Mouse (Mus musculus) neural tube, embryonic 13.5 days (tissue): ENCODE results near the gene Gpx5. TPM values are rescaled to one million over a fixed set of nuclear protein-coding genes. Genes with fewer than 3 reads are reported as not detected.

Source experiments
- ATAC-seq: fragments of 200-750 bp; cut with Nextera tagmentation; 2 replicates; pipeline ENCODE4 v1.8.0; 2017; ENCODE audit warnings: low read depth, mild to moderate bottlenecking, moderate TSS enrichment, moderate library complexity
- H3K27ac ChIP-seq: fragments of 300-500 bp; sonication (generic); replicated peaks from 2 replicates; pipeline ENCODE4 v1.5.1; 2015; ENCODE audit warnings: moderate library complexity, mild to moderate bottlenecking, inconsistent platforms
- H3K27me3 ChIP-seq: fragments of 300-500 bp; sonication (generic); 2 replicates; pipeline ENCODE4 v1.6.1; 2015; ENCODE audit warnings: mild to moderate bottlenecking, inconsistent platforms
- H3K36me3 ChIP-seq: fragments of 300-500 bp; sonication (generic); 2 replicates; pipeline ENCODE4 v1.6.1; 2015; ENCODE audit warnings: mild to moderate bottlenecking, inconsistent platforms
- H3K4me1 ChIP-seq: fragments of 300-500 bp; sonication (generic); replicated peaks from 2 replicates; pipeline ENCODE4 v1.6.1; 2015; ENCODE audit warnings: inconsistent platforms
- H3K4me2 ChIP-seq: fragments of 300-500 bp; sonication (generic); 2 replicates; pipeline ENCODE4 v1.6.1; 2015; ENCODE audit warnings: inconsistent platforms, mild to moderate bottlenecking, moderate library complexity
- H3K4me3 ChIP-seq: fragments of 300-500 bp; sonication (generic); 2 replicates; pipeline ENCODE4 v1.5.1; 2015; ENCODE audit warnings: mild to moderate bottlenecking, inconsistent platforms
- H3K9ac ChIP-seq: fragments of 300-500 bp; sonication (generic); 2 replicates; pipeline ENCODE4 v1.6.1; 2015; ENCODE audit warnings: moderate library complexity, mild to moderate bottlenecking, inconsistent platforms
- H3K9me3 ChIP-seq: fragments of 300-500 bp; sonication (generic); 2 replicates; pipeline ENCODE4 v1.6.1; 2016; ENCODE audit warnings: inconsistent platforms
- WGBS: fragments of 180-500 bp; shearing (Covaris S2); methylation state at CpG from one replicate; pipeline ENCODE4 v1.1.7; 2015; 5-methylcytosine and 5-hydroxymethylcytosine counted together
- polyA plus RNA-seq: library from polyadenylated mRNA; unstranded; fragments of >200 nt; fragmentation: Nextera tagmentation; extraction: Ambion mirVana; gene quantifications from 2 replicates; pipeline ENCODE4 v1.2.1, GENCODE M21; 2015

The Gpx5 gene
- polyA plus RNA-seq, 1 experiment from 2014 or later: not detected

DNA sequence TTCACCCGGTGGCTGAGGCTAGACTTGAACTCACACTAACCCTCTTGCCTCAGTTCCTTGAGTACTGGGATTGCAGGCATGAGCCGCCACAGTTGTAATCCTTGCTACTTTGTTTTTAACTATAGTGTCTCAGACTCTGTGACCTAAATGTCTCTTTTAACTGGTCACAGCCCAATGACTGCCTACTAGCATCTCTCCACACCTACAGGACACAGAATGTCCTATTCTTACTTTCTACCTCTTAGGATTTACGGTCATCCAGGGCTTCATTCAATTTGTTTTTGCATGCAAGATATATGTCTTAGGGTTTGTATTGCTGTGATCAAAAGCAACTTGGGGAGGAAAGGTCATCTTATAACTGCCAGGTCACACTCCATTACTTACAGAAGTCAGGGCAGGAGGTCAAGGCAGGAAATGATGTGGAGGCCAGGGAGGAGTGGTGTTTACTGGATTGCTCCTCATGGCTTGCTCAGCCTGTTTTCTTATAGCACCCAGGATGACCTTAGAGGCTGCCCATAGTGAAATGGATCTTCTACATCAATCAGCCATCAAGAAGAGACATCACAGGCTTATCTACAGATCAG is 12.0 kb upstream of the Gpx5 start:
- Histone ChIP-seq H3K9ac (no peak overlapping the region), H3K4me2 (no peak overlapping the region), H3K27ac (no peak overlapping the region), H3K27me3 (no peaks in the 10 kb centered on the region), H3K4me3 (no peak overlapping the region), H3K9me3 (no peaks in the 10 kb centered on the region), H3K36me3 (no peaks in the 10 kb centered on the region), H3K4me1 (no peaks in the 10 kb centered on the region)
- ATAC-seq: no peak
- 77% methylated on average over 3 of the region's 3 CpGs for whole genome bisulfite sequencing

DNA sequence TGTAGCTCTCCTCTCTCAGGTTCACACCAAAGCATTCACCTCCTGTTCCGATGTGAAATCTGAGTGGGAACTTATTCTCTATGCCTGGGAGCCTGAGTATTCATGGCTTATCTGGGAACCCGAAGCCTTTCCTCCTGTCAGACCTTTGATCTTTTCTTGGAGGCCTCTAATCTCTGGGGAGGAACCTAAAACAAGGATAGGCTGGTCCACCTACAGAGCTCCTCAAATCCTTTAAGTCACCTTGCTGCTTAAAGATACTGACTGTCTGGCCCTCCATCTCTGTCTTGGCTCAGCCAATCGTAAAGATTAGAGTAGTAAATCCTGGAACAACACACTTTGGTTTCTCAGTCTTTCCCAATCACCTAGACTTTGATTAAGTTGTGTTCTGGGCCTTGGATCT is 6.0 kb upstream of the Gpx5 start:
- Histone ChIP-seq H3K4me2 (no peak overlapping the region), H3K36me3 (no peaks in the 10 kb centered on the region), H3K27ac (no peak overlapping the region), H3K4me1 (no peaks in the 10 kb centered on the region), H3K27me3 (no peaks in the 10 kb centered on the region), H3K4me3 (no peak overlapping the region), H3K9ac (no peak overlapping the region), H3K9me3 (no peaks in the 10 kb centered on the region)
- ATAC-seq: no peak
- WGBS: 61% methylated on average over 3 of the region's 3 CpGs

DNA sequence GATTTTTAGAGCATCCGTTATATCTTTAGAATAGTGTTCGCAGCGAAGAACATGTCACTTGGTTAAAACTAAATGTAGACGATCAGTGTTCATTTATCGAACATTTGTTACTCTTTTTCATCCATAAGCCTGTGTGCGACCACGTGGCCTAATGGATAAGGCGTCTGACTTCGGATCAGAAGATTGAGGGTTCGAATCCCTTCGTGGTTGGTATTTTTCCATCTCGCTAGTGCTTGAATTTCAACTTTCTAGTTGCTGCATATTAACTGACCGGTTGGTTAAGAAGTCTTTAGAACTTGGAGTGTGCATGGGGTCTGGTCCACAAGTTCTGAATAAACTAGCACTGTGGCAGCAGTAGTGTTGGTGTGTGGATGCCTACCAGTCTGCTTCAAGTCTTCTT is 13.0 kb downstream of the Gpx5 start:
- ATAC-seq: peak; percentile 21; the same call in 1 of the 2 replicates
- Histone ChIP-seq H3K4me3 (peak overlapping the region; percentile 50), H3K27me3 (0 out of 2 replicates have a peak, but pooled peaks cover 12% of the 10 kb centered on the region), H3K4me2 (peak overlapping the region; percentile 65), H3K9ac (peak overlapping the region; percentile 57), H3K27ac (no peak overlapping the region), H3K36me3 (no peaks in the 10 kb centered on the region), H3K4me1 (peaks cover 16% of the 10 kb centered on the region), H3K9me3 (no peaks in the 10 kb centered on the region)
- under 1% methylated on average over 13 of the region's 13 CpGs for WGBS

DNA sequence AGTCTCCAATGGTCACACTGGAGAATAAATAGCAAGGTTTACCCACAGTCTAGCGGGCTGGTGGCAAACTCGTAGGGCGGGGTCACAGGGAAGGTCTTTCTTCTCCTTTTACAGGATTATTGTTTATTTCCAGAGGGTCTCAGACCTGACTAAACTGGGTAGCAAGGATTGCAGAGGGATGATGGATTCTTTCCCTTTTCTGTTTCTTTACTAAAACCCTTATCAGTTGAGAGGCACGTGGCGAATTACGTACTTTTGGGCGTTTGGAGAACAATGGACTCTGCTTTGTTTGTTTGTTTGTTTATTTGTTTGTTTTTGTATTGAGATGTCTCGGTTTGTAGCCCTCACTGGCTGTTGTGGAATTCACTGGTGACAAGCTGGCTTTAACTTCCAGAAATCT is 13.5 kb downstream of the Gpx5 start:
- peaks cover 17% of the 10 kb centered on the region for H3K4me1 ChIP-seq
- peak overlapping the region; percentile 50 for H3K4me3 ChIP-seq
- peak overlapping the region; percentile 65 for H3K4me2 ChIP-seq
- no peaks in the 10 kb centered on the region for H3K36me3 ChIP-seq
- 0 out of 2 replicates have a peak, but pooled peaks cover 12% of the 10 kb centered on the region for H3K27me3 ChIP-seq
- WGBS: 8% methylated on average over 8 of the region's 8 CpGs
- no peak overlapping the region for H3K27ac ChIP-seq
- H3K9me3 ChIP-seq: no peaks in the 10 kb centered on the region
- peak; percentile 9; the same call in 1 of the 2 replicates for ATAC-seq
- peak overlapping the region; percentile 57 for H3K9ac ChIP-seq

DNA sequence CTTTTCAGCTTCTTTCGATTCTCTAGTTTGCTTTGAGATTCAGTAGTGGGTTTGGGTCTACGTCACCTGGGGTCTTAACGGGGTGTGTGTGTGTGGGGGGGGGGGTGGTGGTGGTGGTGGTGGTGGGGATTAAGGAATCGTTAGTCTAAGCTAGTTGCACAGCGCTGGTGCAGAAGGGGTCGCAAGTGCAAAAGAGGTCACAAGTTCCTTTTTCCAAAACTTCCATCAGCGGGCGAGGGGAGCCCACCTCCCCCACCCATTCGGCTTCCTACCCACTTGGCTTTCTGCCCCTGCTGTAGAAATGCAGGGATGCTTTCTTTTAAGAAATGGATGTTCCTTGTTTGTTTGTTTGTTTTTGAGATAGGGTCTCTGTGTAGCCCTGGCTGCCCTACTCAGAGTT is 16.0 kb downstream of the Gpx5 start:
- Histone ChIP-seq H3K9ac (peak overlapping the region; percentile 71), H3K4me3 (peak overlapping the region; percentile 59), H3K27ac (no peak overlapping the region), H3K27me3 (peaks cover 15% of the 10 kb centered on the region; the same call in 1 of the 2 replicates), H3K9me3 (no peaks in the 10 kb centered on the region), H3K4me2 (peak overlapping the region; percentile 70), H3K4me1 (peaks cover 17% of the 10 kb centered on the region), H3K36me3 (no peaks in the 10 kb centered on the region)
- under 1% methylated on average over 9 of the region's 9 CpGs for WGBS
- peak; percentile 1; the same call in 1 of the 2 replicates for ATAC-seq

DNA sequence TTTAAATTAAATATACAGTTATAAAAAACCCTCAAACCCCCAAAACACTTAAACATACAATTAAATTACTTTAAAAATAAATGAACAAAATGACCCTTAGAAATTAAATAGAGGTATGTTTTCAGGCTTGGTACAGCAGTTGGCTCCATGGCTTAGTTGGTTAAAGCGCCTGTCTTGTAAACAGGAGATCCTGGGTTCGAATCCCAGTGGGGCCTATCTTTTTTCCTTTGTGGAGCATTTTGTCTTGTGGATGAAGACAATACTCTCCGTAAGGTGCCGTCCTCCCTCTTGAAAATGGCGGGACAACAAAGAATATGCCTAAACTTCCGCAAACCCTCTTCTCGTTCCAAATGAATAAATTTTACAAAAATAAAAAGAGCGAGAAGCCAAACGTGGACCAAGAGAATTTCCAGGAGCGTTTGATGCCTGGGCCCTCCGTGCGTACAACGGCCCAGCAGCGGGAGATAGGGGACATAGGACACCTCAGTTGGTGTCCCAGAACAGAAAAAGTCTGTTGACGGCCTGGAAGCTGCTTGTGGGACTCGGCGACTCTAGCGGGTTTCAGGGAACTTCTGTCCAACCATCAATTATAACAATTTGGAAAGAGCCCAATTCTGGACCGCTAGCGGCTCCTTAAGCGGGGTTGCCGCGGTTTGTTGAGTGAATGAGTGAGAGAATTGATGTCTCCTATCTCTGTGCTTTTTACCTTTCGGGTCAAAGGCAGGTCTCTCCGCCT is 16.5 kb downstream of the Gpx5 start:
- Histone ChIP-seq H3K27ac (no peak overlapping the region), H3K4me3 (peak overlapping the region; percentile 59), H3K9ac (peak overlapping the region; percentile 71), H3K9me3 (no peaks in the 10 kb centered on the region), H3K4me2 (peak overlapping the region; percentile 70), H3K36me3 (no peaks in the 10 kb centered on the region), H3K4me1 (peaks cover 17% of the 10 kb centered on the region), H3K27me3 (peaks cover 15% of the 10 kb centered on the region; the same call in 1 of the 2 replicates)
- peak; percentile 84 for ATAC-seq
- WGBS: under 1% methylated on average over 25 of the region's 25 CpGs

DNA sequence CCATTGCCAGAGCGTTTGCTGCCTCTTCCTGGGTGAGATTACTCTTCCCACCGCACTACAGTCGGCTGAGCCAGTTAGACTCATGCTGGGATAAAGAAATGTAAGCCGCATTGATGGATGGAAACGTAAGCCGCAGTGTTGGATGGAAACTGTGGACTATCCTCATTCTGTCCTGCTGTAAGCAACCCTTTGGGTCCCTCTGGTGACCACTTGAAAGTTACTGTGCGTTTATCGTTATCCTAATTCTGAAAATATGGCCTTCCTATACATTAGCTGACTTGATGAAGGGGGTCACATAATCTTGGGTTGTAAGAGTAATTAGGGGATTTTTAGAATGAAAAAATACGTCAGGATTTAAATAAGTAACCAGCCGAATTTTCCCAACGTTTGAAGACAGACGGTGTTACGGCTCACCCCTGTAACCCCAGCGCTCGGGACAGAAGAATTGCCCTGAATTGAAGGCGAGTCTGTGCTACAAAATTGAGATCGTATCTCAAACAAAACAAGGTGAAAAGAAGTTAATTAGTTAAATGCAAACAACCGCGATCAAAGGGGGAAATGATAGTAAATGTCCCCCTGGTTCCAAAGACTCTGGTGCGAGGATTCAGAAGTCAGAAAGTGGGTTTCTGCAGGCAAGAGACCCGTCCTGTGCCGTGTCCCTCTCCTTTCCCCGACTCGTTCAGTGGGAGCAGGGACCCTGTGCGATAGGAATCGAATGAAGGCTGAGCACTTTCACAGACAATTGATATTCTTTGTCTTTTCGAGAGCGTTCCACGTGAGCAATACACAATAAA is 17.3 kb downstream of the Gpx5 start:
- WGBS: under 1% methylated on average over 29 of the region's 29 CpGs
- H3K27ac ChIP-seq: peak overlapping the region; percentile 14; the same call in 1 of the 2 replicates

DNA sequence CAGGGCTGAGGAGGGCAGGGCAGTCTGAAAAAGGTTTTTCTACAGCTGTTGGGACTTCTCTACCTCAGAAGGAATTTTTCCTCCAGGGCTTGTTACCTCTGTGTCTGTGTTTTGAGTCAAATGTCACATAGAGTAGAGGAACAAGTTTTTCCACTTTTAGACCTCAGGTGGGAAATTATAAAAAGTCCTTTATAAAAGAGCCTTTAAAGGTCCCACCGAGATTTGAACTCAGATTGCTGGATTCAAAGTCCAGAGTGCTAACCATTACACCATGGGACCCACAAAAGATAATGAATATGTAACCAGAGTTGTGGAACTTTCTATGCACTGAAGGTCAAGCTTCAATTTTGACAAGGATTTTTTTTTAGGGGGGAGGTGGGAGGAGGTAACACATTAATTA is 24.3 kb downstream of the Gpx5 start:
- Histone ChIP-seq H3K4me3 (no peak overlapping the region), H3K4me1 (peaks cover 6% of the 10 kb centered on the region), H3K27ac (no peak overlapping the region), H3K27me3 (peaks cover 9% of the 10 kb centered on the region), H3K36me3 (no peaks in the 10 kb centered on the region), H3K9ac (no peak overlapping the region), H3K9me3 (no peaks in the 10 kb centered on the region), H3K4me2 (peak overlapping the region; percentile 36; the same call in 1 of the 2 replicates)
- 2% methylated on average over 1 of the region's 1 CpGs for WGBS
- ATAC-seq: no peak

More for the DNA sequence above, 17.3 kb downstream of the Gpx5 start:
- Histone ChIP-seq H3K4me2 (peak overlapping the region; percentile 70), H3K9ac (peak overlapping the region; percentile 65), H3K4me1 (peaks cover 17% of the 10 kb centered on the region), H3K27me3 (peaks cover 15% of the 10 kb centered on the region; the same call in 1 of the 2 replicates), H3K4me3 (peak overlapping the region; percentile 59), H3K36me3 (no peaks in the 10 kb centered on the region), H3K9me3 (no peaks in the 10 kb centered on the region)
- peak; percentile 87 for ATAC-seq

DNA sequence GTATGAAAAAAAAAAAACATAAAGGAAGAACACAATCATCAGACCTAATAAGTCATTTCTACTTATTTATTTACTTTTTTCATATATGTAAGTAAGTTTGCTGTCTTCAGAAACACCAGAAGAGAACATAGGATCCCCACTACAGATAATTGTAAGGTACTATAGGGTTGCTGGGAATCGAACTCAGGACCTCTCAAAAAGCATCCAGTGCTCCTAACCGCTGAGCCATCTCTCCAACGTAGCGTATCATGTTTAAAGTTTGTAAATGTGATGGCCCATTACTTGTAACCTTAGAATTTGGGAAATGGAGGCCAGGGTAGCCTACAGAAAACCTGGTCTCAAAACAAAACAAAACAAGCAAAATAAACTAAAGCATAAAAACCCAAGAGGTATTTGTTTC is 25.0 kb downstream of the Gpx5 start:
- peak overlapping the region; percentile 36 for H3K4me2 ChIP-seq
- H3K27me3 ChIP-seq: peaks cover 16% of the 10 kb centered on the region
- 0 out of 2 replicates have a peak overlapping the region, but pooled peaks have one; percentile 9 for H3K4me3 ChIP-seq
- WGBS: 11% methylated on average over 4 of the region's 4 CpGs
- H3K4me1 ChIP-seq: peaks cover 6% of the 10 kb centered on the region
- H3K27ac ChIP-seq: no peak overlapping the region
- no peaks in the 10 kb centered on the region for H3K36me3 ChIP-seq
- no peaks in the 10 kb centered on the region for H3K9me3 ChIP-seq
- no peak overlapping the region for H3K9ac ChIP-seq
- ATAC-seq: no peak

DNA sequence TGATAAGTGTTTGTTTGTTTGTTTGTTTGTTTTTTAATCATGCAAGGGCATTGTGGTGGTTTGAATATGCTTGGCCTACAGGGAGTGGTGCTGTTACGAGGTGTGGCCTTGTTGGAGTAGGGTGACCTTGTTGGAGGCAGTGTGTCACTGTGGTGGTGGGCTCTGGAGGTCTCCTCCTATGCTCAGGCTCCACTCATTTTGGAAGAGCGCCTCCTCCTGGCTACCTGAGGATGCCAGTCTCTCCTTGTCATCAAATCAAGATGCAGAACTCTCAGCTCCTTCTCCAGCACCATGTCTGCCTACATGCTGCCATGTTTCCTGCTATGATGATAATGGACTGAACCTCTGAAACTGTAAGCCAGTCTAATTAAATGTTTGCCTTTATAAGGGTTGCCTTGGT is 26.8 kb downstream of the Gpx5 start:
- H3K36me3 ChIP-seq: no peaks in the 10 kb centered on the region
- 58% methylated on average over 2 of the region's 2 CpGs for WGBS
- peaks cover 27% of the 10 kb centered on the region for H3K27me3 ChIP-seq
- peaks cover 6% of the 10 kb centered on the region for H3K4me1 ChIP-seq
- H3K4me2 ChIP-seq: no peak overlapping the region
- H3K4me3 ChIP-seq: no peak overlapping the region
- H3K9me3 ChIP-seq: no peaks in the 10 kb centered on the region
- no peak overlapping the region for H3K27ac ChIP-seq
- ATAC-seq: no peak
- no peak overlapping the region for H3K9ac ChIP-seq

DNA sequence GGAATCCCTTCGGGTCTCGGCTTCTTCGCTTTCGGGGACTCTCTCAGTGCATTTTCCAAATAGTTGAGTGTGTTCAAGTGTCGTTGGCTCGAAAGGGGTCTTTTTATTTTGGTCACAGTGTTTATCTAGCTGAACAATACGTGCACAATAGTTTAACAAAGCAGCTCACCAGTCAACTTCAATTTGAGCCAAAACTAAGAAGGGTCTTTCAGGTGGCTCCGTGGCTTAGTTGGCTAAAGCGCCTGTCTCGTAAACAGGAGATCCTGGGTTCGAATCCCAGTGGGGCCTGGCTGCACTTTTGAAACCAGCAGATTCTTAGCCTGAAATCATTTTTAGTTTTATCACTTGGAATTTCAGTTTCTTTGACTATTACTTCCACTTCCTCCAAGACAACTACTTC is 28.2 kb downstream of the Gpx5 start:
- H3K36me3 ChIP-seq: no peaks in the 10 kb centered on the region
- H3K4me1 ChIP-seq: peaks cover 13% of the 10 kb centered on the region
- peaks cover 27% of the 10 kb centered on the region for H3K27me3 ChIP-seq
- no peaks in the 10 kb centered on the region for H3K9me3 ChIP-seq
- H3K4me3 ChIP-seq: peak overlapping the region; percentile 36
- H3K27ac ChIP-seq: no peak overlapping the region
- ATAC-seq: no peak
- peak overlapping the region; percentile 48 for H3K4me2 ChIP-seq
- under 1% methylated on average over 11 of the region's 11 CpGs for WGBS
- H3K9ac ChIP-seq: no peak overlapping the region

DNA sequence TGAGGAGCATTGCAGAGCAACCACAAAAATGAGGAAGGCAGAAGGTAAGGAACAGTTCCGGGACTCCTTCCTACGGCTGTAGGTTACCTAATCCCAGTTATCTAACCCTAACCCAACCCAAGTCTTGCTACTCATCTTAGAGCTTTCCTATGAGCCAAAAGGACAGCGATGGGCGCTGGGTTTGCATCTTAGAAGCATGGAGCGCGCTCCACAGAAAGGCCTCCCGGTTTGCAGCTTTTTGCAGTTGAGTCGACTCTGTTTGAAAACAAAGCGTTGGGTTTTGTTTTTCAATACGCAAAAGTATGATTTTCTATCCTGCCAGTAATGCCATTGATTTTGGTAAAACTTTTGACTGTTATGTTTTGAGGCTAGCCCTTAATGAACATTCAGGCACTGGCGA is 28.6 kb downstream of the Gpx5 start:
- Histone ChIP-seq H3K4me3 (peak overlapping the region; percentile 36), H3K36me3 (no peaks in the 10 kb centered on the region), H3K4me1 (peaks cover 14% of the 10 kb centered on the region), H3K9me3 (no peaks in the 10 kb centered on the region), H3K9ac (no peak overlapping the region), H3K4me2 (peak overlapping the region; percentile 48), H3K27ac (no peak overlapping the region), H3K27me3 (peaks cover 26% of the 10 kb centered on the region)
- no peak for ATAC-seq
- WGBS: 2% methylated on average over 11 of the region's 11 CpGs
